Mouse (Mus musculus) megakaryocyte progenitor cell, adult 5-6 weeks (primary cell): ENCODE results near the gene Mrtfb. TPM values are rescaled to one million over a fixed set of nuclear protein-coding genes. Genes with fewer than 3 reads are reported as not detected.
A peak's percentile ranks its signal among the peaks of the same experiment; 100 is the strongest.

Experiments
- ATAC-seq: replicated peaks from 2 replicates; pipeline ENCODE4 v1.8.0; 2016; ENCODE audit warnings: mild to moderate bottlenecking, moderate TSS enrichment, inconsistent platforms; ENCODE audit not compliant: poor library complexity
- total RNA-seq, 2 experiments: library from RNA; stranded (forward) in 1 of 2; stranded (reverse) in 1 of 2; fragments of 157-497, 149-512 nt in 1 of 2; fragments of 200-1000 nt in 1 of 2; gene quantifications; 2 replicates each; pipeline versions ENCODE4 v1.2.3 to v1.2.4; 2015 to 2017

Gene Mrtfb
- total RNA-seq, 2 experiments from 2014 or later, result 2.7 to 11.5 TPM

- ATAC-seq, result no peak
Measured at GRCm38 (mm10) chr16:13269426-13269825, 13.1 kb downstream of the Mrtfb start.

GRCm38 (mm10) chr16:13276258-13276657 is 20.0 kb downstream of the Mrtfb start:
- no peak for ATAC-seq

GRCm38 (mm10) chr16:13276709-13277399 is 20.6 kb downstream of the Mrtfb start:
- no peak for ATAC-seq

GRCm38 (mm10) chr16:13286425-13286824 is 30.1 kb downstream of the Mrtfb start:
- peak; percentile 64 for ATAC-seq

GRCm38 (mm10) chr16:13297860-13298259 is 41.6 kb downstream of the Mrtfb start:
- ATAC-seq, result no peak

GRCm38 (mm10) chr16:13298991-13299390 is 42.7 kb downstream of the Mrtfb start:
- ATAC-seq, result no peak

- ATAC-seq, result no peak
Measured at GRCm38 (mm10) chr16:13306065-13306695, 49.9 kb downstream of the Mrtfb start.

GRCm38 (mm10) chr16:13310096-13310683 is 53.9 kb downstream of the Mrtfb start:
- no peak for ATAC-seq

GRCm38 (mm10) chr16:13311374-13311773 is 55.1 kb downstream of the Mrtfb start:
- no peak for ATAC-seq

- no peak for ATAC-seq
Measured at GRCm38 (mm10) chr16:13313096-13313719, 56.9 kb downstream of the Mrtfb start.

- no peak for ATAC-seq
Measured at GRCm38 (mm10) chr16:13323751-13324150, 67.5 kb downstream of the Mrtfb start.

- no peak; the same call in 1 of the 2 replicates for ATAC-seq
Measured at GRCm38 (mm10) chr16:13326622-13327021, 70.3 kb downstream of the Mrtfb start.

- no peak for ATAC-seq
Measured at GRCm38 (mm10) chr16:13328646-13329045, 72.4 kb downstream of the Mrtfb start.

- peak; percentile 88 for ATAC-seq
Measured at GRCm38 (mm10) chr16:13329640-13330039, 73.4 kb downstream of the Mrtfb start.

- ATAC-seq, result peak; percentile 68
Measured at GRCm38 (mm10) chr16:13330221-13330659, 74.0 kb downstream of the Mrtfb start.

- no peak for ATAC-seq
Measured at GRCm38 (mm10) chr16:13331898-13332297, 75.6 kb downstream of the Mrtfb start.

GRCm38 (mm10) chr16:13332536-13332935 is 76.3 kb downstream of the Mrtfb start:
- ATAC-seq, result no peak

GRCm38 (mm10) chr16:13333781-13334341 is 77.6 kb downstream of the Mrtfb start:
- ATAC-seq, result no peak

GRCm38 (mm10) chr16:13336503-13337230 is 80.4 kb downstream of the Mrtfb start:
- ATAC-seq, result peak; percentile 86

- ATAC-seq, result no peak
Measured at GRCm38 (mm10) chr16:13338094-13338493, 81.8 kb downstream of the Mrtfb start.

- ATAC-seq, result no peak
Measured at GRCm38 (mm10) chr16:13339433-13339832, 83.2 kb downstream of the Mrtfb start.
